Mouse (Mus musculus): ENCODE results near the gene Sulf2. TPM values are rescaled to one million over a fixed set of nuclear protein-coding genes. Genes with fewer than 3 reads are reported as not detected.

The Sulf2 gene
- polyA plus RNA-seq, 1 experiment from 2014 or later: 87.6 TPM

- no peaks in the 10 kb centered on the region for H3K9me3 ChIP-seq
- WGBS: 43% methylated on average over 10 of the region's 10 CpGs
- H3K36me3 ChIP-seq: peaks cover 34% of the 10 kb centered on the region
- H3K9ac ChIP-seq: peak overlapping the region; percentile 58
- H3K4me3 ChIP-seq: no peak overlapping the region
- H3K4me1 ChIP-seq: peaks cover 58% of the 10 kb centered on the region
- ATAC-seq (ENCODE audit: extremely low read depth, insufficient number of reproducible peaks, low FRiP score, low TSS enrichment): no peak
- H3K27me3 ChIP-seq (replicated peaks): no peaks in the 10 kb centered on the region
- no peak overlapping the region for H3K4me2 ChIP-seq
- H3K27ac ChIP-seq (replicated peaks): peak overlapping the region; percentile 40
Measured at GRCm38 (mm10) chr2:166045549-166046501, 109.6 kb downstream of the Sulf2 start.

- H3K4me2 ChIP-seq: no peak overlapping the region
- ATAC-seq (ENCODE audit: extremely low read depth, insufficient number of reproducible peaks, low FRiP score, low TSS enrichment): no peak
- H3K36me3 ChIP-seq: peaks cover 26% of the 10 kb centered on the region
- no peak overlapping the region for H3K4me3 ChIP-seq
- H3K27ac ChIP-seq (replicated peaks): peak overlapping the region; percentile 40
- peak overlapping the region; percentile 58 for H3K9ac ChIP-seq
- H3K9me3 ChIP-seq: no peaks in the 10 kb centered on the region
- H3K4me1 ChIP-seq: peaks cover 60% of the 10 kb centered on the region
- 50% methylated on average over 2 of the region's 2 CpGs for WGBS
- H3K27me3 ChIP-seq (replicated peaks): no peaks in the 10 kb centered on the region
Measured at GRCm38 (mm10) chr2:166045006-166045405, 110.5 kb downstream of the Sulf2 start.

DNA sequence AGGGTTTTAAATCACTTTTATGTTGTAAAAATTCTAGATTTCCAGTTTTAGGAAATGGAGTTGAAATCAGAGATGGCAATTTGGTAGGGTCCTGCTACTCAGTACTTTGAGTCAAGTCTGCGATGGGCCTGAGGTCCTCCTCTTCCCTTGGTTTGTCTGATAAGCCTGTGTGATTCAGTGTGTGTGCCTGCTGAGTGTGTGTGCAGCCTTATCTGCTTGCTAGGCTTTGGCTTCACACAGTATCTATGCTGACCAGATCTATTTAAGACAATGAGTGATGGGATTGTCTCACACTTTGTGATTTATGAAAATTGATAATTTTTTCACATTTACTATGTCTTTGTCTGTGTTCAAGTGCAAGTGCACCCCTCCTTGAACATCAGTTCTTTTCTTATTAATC, 112.9 kb downstream of the Sulf2 start:
- Histone ChIP-seq H3K27me3 (replicated peaks) (no peaks in the 10 kb centered on the region), H3K4me1 (peaks cover 46% of the 10 kb centered on the region), H3K27ac (replicated peaks) (peak overlapping the region; percentile 33), H3K4me3 (no peak overlapping the region), H3K9me3 (no peaks in the 10 kb centered on the region), H3K4me2 (no peak overlapping the region), H3K36me3 (peaks cover 3% of the 10 kb centered on the region), H3K9ac (no peak overlapping the region)
- WGBS: 4% methylated on average over 1 of the region's 1 CpGs
- ATAC-seq (ENCODE audit: extremely low read depth, insufficient number of reproducible peaks, low FRiP score, low TSS enrichment): no peak

GRCm38 (mm10) chr2:166039681-166040080, 115.8 kb downstream of the Sulf2 start:
- H3K27me3 ChIP-seq (replicated peaks): no peaks in the 10 kb centered on the region
- H3K4me3 ChIP-seq: no peak overlapping the region
- H3K4me1 ChIP-seq: peaks cover 46% of the 10 kb centered on the region
- H3K9ac ChIP-seq: no peak overlapping the region
- no peak for ATAC-seq (ENCODE audit: extremely low read depth, insufficient number of reproducible peaks, low FRiP score, low TSS enrichment)
- 83% methylated on average over 4 of the region's 4 CpGs for WGBS
- no peak overlapping the region for H3K27ac ChIP-seq (replicated peaks)
- no peak overlapping the region for H3K4me2 ChIP-seq
- H3K36me3 ChIP-seq: no peaks in the 10 kb centered on the region; the same call in 1 of the 2 replicates
- H3K9me3 ChIP-seq: no peaks in the 10 kb centered on the region

- H3K36me3 ChIP-seq: no peaks in the 10 kb centered on the region; the same call in 1 of the 2 replicates
- no peaks in the 10 kb centered on the region for H3K9me3 ChIP-seq
- no peak overlapping the region for H3K4me3 ChIP-seq
- 39% methylated on average over 3 of the region's 3 CpGs for WGBS
- ATAC-seq (ENCODE audit: extremely low read depth, insufficient number of reproducible peaks, low FRiP score, low TSS enrichment): no peak
- peak overlapping the region; percentile 39 for H3K4me2 ChIP-seq
- peak overlapping the region; percentile 57; the same call in 1 of the 2 replicates for H3K9ac ChIP-seq
- H3K4me1 ChIP-seq: peaks cover 38% of the 10 kb centered on the region
- H3K27me3 ChIP-seq (replicated peaks): no peaks in the 10 kb centered on the region
- peak overlapping the region; percentile 68 for H3K27ac ChIP-seq (replicated peaks)
Measured at GRCm38 (mm10) chr2:166035725-166036124, 119.7 kb downstream of the Sulf2 start.

- peak overlapping the region; percentile 68 for H3K27ac ChIP-seq (replicated peaks)
- H3K4me1 ChIP-seq: peaks cover 45% of the 10 kb centered on the region
- H3K9me3 ChIP-seq: no peaks in the 10 kb centered on the region
- no peaks in the 10 kb centered on the region; the same call in 1 of the 2 replicates for H3K36me3 ChIP-seq
- no peak overlapping the region for H3K4me3 ChIP-seq
- no peaks in the 10 kb centered on the region for H3K27me3 ChIP-seq (replicated peaks)
- peak overlapping the region; percentile 57 for H3K9ac ChIP-seq
- ATAC-seq (ENCODE audit: extremely low read depth, insufficient number of reproducible peaks, low FRiP score, low TSS enrichment): no peak
- 54% methylated on average over 3 of the region's 3 CpGs for WGBS
- H3K4me2 ChIP-seq: peak overlapping the region; percentile 39
Measured at GRCm38 (mm10) chr2:166034967-166035490, 120.4 kb downstream of the Sulf2 start.

GRCm38 (mm10) chr2:166032628-166033027, 122.8 kb downstream of the Sulf2 start:
- H3K27ac ChIP-seq (replicated peaks): no peak overlapping the region
- no peak for ATAC-seq (ENCODE audit: extremely low read depth, insufficient number of reproducible peaks, low FRiP score, low TSS enrichment)
- WGBS: 84% methylated on average over 5 of the region's 5 CpGs
- H3K36me3 ChIP-seq: no peaks in the 10 kb centered on the region; the same call in 1 of the 2 replicates
- no peaks in the 10 kb centered on the region for H3K9me3 ChIP-seq
- peaks cover 59% of the 10 kb centered on the region for H3K4me1 ChIP-seq
- H3K9ac ChIP-seq: no peak overlapping the region
- H3K27me3 ChIP-seq (replicated peaks): no peaks in the 10 kb centered on the region
- H3K4me3 ChIP-seq: no peak overlapping the region
- no peak overlapping the region for H3K4me2 ChIP-seq

- peak overlapping the region; percentile 94 for H3K27ac ChIP-seq (replicated peaks)
- peak overlapping the region; percentile 70 for H3K4me2 ChIP-seq
- H3K27me3 ChIP-seq (replicated peaks): no peaks in the 10 kb centered on the region
- H3K9me3 ChIP-seq: no peaks in the 10 kb centered on the region
- peak; percentile 75 for ATAC-seq (ENCODE audit: extremely low read depth, insufficient number of reproducible peaks, low FRiP score, low TSS enrichment)
- H3K4me3 ChIP-seq: peak overlapping the region; percentile 38
- H3K9ac ChIP-seq: peak overlapping the region; percentile 72
- no peaks in the 10 kb centered on the region for H3K36me3 ChIP-seq
- 22% methylated on average over 7 of the region's 7 CpGs for WGBS
- peaks cover 60% of the 10 kb centered on the region for H3K4me1 ChIP-seq
Measured at GRCm38 (mm10) chr2:166031120-166031929, 124.1 kb downstream of the Sulf2 start.

DNA sequence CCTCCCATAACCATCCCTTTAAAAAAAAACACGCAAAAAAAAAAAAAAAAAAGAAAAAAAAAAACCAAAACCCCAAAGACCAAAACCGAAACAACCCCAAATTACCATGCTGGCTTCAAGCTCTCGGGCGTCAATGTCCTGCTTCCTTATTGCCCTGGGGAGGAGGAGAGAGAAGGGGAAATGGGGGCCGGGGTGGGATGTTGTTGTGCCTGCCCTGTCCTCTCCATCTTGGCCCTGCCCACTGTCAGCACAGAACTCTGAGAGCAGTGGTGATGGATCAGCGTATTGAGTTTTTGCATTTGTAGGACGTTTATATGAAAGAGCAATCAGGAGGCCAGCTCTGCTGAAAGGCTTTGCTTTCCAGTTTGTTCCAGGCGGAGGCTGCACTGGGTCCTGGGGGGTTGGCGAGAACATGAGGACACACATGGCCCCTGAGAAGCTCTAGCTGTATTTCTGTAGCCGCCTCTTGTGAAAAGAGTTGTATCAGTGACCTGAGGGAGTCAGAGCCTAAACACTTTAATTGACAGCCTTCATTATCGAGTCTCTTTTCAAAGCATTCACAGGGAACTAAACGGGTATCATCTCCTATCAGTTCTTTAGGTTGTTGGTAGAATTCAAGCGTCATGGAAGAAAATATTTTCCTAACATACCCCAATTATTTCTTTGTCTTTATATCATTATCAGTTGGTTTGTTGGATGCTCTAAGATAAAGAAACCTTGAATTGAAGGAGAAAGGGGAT, 125.0 kb downstream of the Sulf2 start:
- no peaks in the 10 kb centered on the region for H3K36me3 ChIP-seq
- peak overlapping the region; percentile 70 for H3K4me2 ChIP-seq
- peak overlapping the region; percentile 38 for H3K4me3 ChIP-seq
- peak overlapping the region; percentile 72 for H3K9ac ChIP-seq
- no peaks in the 10 kb centered on the region for H3K27me3 ChIP-seq (replicated peaks)
- ATAC-seq (ENCODE audit: extremely low read depth, insufficient number of reproducible peaks, low FRiP score, low TSS enrichment): no peak
- H3K9me3 ChIP-seq: no peaks in the 10 kb centered on the region
- H3K27ac ChIP-seq (replicated peaks): peak overlapping the region; percentile 94
- H3K4me1 ChIP-seq: peaks cover 56% of the 10 kb centered on the region
- whole genome bisulfite sequencing: 5% methylated on average over 13 of the region's 13 CpGs

DNA sequence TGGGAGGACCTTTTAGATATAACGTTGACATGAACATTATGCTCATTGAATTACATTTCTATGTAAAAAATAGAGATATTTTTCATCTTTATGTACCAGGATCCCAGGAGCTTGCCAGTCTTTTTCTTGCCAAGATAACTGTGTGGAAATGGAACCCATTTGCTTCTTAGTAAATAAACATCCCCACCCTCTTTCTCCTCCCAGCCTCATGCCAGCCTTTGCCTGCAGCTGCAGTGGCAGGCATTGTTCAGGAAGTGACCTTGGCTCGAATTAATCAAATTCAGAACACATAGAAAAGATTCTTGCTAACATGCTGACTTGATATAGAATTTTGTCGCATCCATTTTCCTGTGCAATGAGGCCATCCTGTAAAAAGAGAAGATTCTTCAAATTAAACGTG, 126.2 kb downstream of the Sulf2 start:
- Histone ChIP-seq H3K36me3 (no peaks in the 10 kb centered on the region), H3K27ac (replicated peaks) (peak overlapping the region; percentile 25; the same call in 1 of the 2 replicates), H3K9ac (no peak overlapping the region), H3K4me2 (no peak overlapping the region), H3K9me3 (no peaks in the 10 kb centered on the region), H3K27me3 (replicated peaks) (no peaks in the 10 kb centered on the region), H3K4me1 (peaks cover 49% of the 10 kb centered on the region), H3K4me3 (no peak overlapping the region)
- 59% methylated on average over 4 of the region's 4 CpGs for WGBS
- ATAC-seq (ENCODE audit: extremely low read depth, insufficient number of reproducible peaks, low FRiP score, low TSS enrichment): no peak
